Mouse (Mus musculus) liver, embryonic 14.5 days (tissue): ENCODE data around the gene Traf2.

Experiments
- CTCF ChIP-seq: IDR thresholded peaks from 2 replicates; pipeline ENCODE4 v1.5.1; 2016; ENCODE audit warnings: antibody characterized with exemption, low read depth, control low read depth
- EP300 ChIP-seq: IDR thresholded peaks from 2 replicates; pipeline ENCODE4 v1.6.1; 2016; ENCODE audit warnings: antibody characterized with exemption, low read depth

- TF ChIP-seq CTCF = no peak
- no peak for TF ChIP-seq EP300
These were observed 42.2 kb downstream of the Traf2 start for GRCm38 (mm10) chr2:25504538-25504937.
